Mouse (Mus musculus) embryonic facial prominence, embryonic 14.5 days (tissue): ENCODE data around the gene Mad1l1. TPM values are rescaled to one million over a fixed set of nuclear protein-coding genes. Genes with fewer than 3 reads are reported as not detected.

ENCODE experiments used
- ATAC-seq: fragments of 200-750 bp; cut with Nextera tagmentation; 2 replicates; pipeline ENCODE4 v1.8.0; 2017; ENCODE audit warnings: low read depth, moderate number of reproducible peaks, moderate TSS enrichment
- DNase-seq: peaks from one replicate; pipeline ENCODE4 v3.0.0-alpha.2; 2015; ENCODE audit warnings: low spot score
- H3K27ac ChIP-seq: fragments of 300-500 bp; sonication (generic); replicated peaks from 2 replicates; pipeline ENCODE4 v1.5.1; 2014; ENCODE audit warnings: low read depth, mild to moderate bottlenecking, low read length, moderate library complexity
- H3K27me3 ChIP-seq: fragments of 300-500 bp; sonication (generic); replicated peaks from 2 replicates; pipeline ENCODE4 v1.6.1; 2014; ENCODE audit warnings: low read length; ENCODE audit not compliant: control insufficient read depth, insufficient read depth
- H3K36me3 ChIP-seq: fragments of 300-500 bp; sonication (generic); 2 replicates; pipeline ENCODE4 v1.6.1; 2014; ENCODE audit warnings: low read length, mixed read lengths; ENCODE audit not compliant: control insufficient read depth, insufficient read depth
- H3K4me1 ChIP-seq: fragments of 300-500 bp; sonication (generic); 2 replicates; pipeline ENCODE4 v1.6.1; 2014; ENCODE audit warnings: antibody characterized with exemption, low read length; ENCODE audit not compliant: control insufficient read depth, insufficient read depth
- H3K4me2 ChIP-seq: fragments of 300-500 bp; sonication (generic); 2 replicates; pipeline ENCODE4 v1.6.1; 2014; ENCODE audit warnings: low read depth, mild to moderate bottlenecking, low read length, moderate library complexity, mixed read lengths
- H3K4me3 ChIP-seq: fragments of 300-500 bp; sonication (generic); 2 replicates; pipeline ENCODE4 v1.5.1; 2014; ENCODE audit warnings: low read depth, mild to moderate bottlenecking, low read length
- H3K9ac ChIP-seq: fragments of 300-500 bp; sonication (generic); 2 replicates; pipeline ENCODE4 v1.6.1; 2014; ENCODE audit warnings: low read depth, mild to moderate bottlenecking, low read length, moderate library complexity, mixed read lengths
- H3K9me3 ChIP-seq: fragments of 300-500 bp; sonication (generic); 2 replicates; pipeline ENCODE4 v1.6.1; 2016; ENCODE audit warnings: low read length; ENCODE audit not compliant: control insufficient read depth
- WGBS: fragments of 180-500 bp; shearing (Covaris S2); extraction: QIAGEN DNeasy Blood & Tissue Kit; methylation state at CpG from one replicate; pipeline ENCODE4 v1.1.7; 2014; 5-methylcytosine and 5-hydroxymethylcytosine counted together
- polyA plus RNA-seq: library from polyadenylated mRNA; unstranded; fragments of >200 nt; fragmentation: Nextera tagmentation; extraction: Ambion mirVana; gene quantifications from 2 replicates; pipeline ENCODE4 v1.2.1, GENCODE M21; 2014

The Mad1l1 gene
- polyA plus RNA-seq, 1 experiment from 2014 or later, result 38.0 TPM

DNA sequence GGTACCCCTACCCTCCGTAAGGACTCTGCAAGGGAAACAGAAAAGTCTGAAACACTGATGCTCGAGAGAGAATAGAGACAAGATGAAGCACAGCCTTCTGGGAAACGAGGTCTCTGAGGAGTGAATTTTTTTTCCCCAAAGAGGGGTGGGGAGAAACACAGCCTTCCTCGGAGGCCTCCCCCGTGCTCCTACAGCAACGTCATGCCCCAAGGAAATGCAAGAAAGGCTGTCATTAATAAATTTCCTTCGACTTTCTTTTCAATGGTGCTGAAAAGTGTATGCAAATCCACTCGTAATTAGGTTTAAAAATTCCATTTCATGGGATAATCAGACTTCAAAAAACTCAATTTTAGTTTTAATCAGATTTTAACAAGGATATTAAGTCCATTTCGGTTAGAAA is 41.1 kb downstream of the Mad1l1 start:
- DNase-seq (no peak), ATAC-seq (no peak)
- H3K27me3 ChIP-seq, result no peaks in the 10 kb centered on the region
- no peak overlapping the region for H3K4me3 ChIP-seq
- H3K4me1 ChIP-seq, result no peaks in the 10 kb centered on the region
- WGBS, result 67% methylated on average over 9 of the region's 9 CpGs
- no peak overlapping the region for H3K27ac ChIP-seq
- H3K4me2 ChIP-seq, result no peak overlapping the region
- H3K36me3 ChIP-seq, result peaks cover 27% of the 10 kb centered on the region
- H3K9ac ChIP-seq, result no peak overlapping the region
- no peaks in the 10 kb centered on the region for H3K9me3 ChIP-seq

DNA sequence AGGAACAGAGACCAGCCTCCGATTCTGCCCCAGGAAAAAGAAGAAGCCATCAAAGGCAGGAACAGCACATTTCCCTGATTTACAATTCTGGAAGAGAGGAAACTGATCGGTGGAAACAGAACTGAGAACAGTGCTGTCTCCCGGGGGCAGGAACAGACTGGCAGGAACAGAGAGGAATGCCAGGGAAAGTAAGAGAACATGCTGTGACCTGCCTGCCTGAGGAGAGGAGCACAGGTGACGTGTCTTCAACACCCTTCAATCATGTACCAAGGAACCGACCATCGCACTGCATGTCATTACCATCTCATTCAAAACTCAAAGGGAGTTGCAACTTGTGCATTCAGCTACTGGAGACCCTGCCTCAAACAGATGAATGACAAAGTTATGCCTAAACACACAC is 44.6 kb downstream of the Mad1l1 start:
- DNase-seq, result peak; percentile 55
- Histone ChIP-seq H3K27me3 (no peaks in the 10 kb centered on the region), H3K9ac (0 out of 2 replicates have a peak overlapping the region, but pooled peaks have one; percentile 5), H3K36me3 (peaks cover 20% of the 10 kb centered on the region; the same call in 1 of the 2 replicates), H3K4me1 (no peaks in the 10 kb centered on the region; the same call in 1 of the 2 replicates), H3K9me3 (no peaks in the 10 kb centered on the region), H3K27ac (no peak overlapping the region), H3K4me3 (no peak overlapping the region), H3K4me2 (no peak overlapping the region)
- WGBS, result 68% methylated on average over 6 of the region's 6 CpGs
- no peak for ATAC-seq

DNA sequence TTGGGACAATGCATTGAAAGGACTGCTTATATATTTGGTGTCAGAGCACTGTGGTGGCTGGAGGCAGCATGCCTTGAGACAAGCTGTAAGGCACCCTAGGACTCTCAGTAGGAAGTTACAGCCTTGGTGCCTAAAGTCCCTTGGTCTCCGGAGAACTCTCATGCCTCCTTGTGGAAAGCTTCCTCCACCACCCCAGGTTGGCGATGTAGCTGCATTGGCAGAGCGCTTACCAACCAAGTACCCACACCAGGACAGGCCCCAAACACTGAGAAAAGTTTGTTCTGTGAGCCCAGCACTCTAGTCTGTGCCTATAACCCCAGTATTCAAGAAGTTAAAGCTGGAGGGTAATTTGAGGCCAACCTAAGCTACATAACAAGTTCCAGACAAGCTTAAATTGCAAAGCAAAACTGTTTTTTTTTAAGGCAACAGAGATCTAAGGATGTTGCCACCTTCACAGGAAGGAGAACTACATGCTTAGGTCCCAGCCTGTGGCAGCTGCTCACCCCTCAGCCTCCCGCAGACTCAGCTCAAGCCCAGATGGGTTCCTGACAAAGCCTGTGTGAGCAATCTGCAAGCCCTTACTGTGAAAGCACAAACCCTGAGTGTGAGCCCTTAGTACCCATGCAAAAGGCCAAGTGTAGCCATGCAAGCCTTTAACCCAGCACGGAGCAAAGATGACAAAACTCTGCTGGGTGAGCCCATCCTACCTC is 50.2 kb downstream of the Mad1l1 start:
- Histone ChIP-seq H3K4me2 (no peak overlapping the region), H3K27me3 (no peaks in the 10 kb centered on the region), H3K27ac (no peak overlapping the region), H3K4me1 (no peaks in the 10 kb centered on the region; the same call in 1 of the 2 replicates), H3K36me3 (peaks cover 6% of the 10 kb centered on the region; the same call in 1 of the 2 replicates), H3K9me3 (no peaks in the 10 kb centered on the region), H3K4me3 (no peak overlapping the region), H3K9ac (no peak overlapping the region)
- DNase-seq (no peak), ATAC-seq (no peak)
- WGBS, result 81% methylated on average over 5 of the region's 5 CpGs

DNA sequence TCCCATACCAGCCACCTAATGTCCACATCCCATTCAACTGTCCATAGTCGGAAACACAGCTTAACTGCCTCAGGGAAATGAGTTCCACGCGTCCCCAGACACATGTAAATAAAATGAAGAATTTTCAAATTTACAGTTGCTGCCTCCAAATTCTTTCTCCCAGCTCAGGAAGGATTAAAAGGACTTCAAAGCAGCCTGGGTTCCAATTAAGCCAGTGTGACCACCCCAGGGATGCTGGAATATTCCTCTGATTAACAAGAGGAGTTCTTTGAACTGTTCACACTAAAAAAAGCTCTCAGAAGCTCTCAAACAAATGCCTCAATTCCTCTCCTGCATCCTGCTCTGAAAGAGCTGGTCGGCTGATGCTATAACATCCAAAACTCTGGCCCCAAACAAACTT is 53.0 kb downstream of the Mad1l1 start:
- Histone ChIP-seq H3K27me3 (no peaks in the 10 kb centered on the region), H3K27ac (no peak overlapping the region), H3K4me2 (no peak overlapping the region), H3K4me1 (no peaks in the 10 kb centered on the region; the same call in 1 of the 2 replicates), H3K36me3 (peaks cover 3% of the 10 kb centered on the region; the same call in 1 of the 2 replicates), H3K4me3 (no peak overlapping the region), H3K9me3 (no peaks in the 10 kb centered on the region), H3K9ac (no peak overlapping the region)
- WGBS, result 64% methylated on average over 4 of the region's 4 CpGs
- DNase-seq (no peak), ATAC-seq (no peak)

DNA sequence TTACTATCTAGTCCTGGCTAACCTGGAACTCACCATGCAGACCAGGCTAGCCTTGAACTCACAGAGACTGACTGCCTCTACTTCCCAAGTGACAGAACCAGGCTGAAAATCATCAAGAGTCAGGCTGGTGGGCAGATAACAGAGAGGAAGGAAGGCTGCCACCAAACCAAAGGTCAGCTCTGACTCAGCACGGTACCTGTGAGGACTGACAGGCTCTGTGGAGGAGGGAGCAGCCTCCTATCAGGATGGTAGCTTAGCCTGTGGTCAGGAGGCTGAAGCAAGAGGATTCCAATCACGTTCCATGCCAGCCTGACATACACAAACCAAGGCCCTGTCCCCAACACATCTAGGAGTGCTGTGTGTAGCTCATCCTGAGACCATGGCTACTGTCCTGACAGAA is 54.3 kb downstream of the Mad1l1 start:
- H3K4me1 ChIP-seq, result no peaks in the 10 kb centered on the region; the same call in 1 of the 2 replicates
- DNase-seq (no peak), ATAC-seq (no peak)
- H3K27ac ChIP-seq, result no peak overlapping the region
- H3K27me3 ChIP-seq, result no peaks in the 10 kb centered on the region
- H3K9ac ChIP-seq, result no peak overlapping the region
- H3K36me3 ChIP-seq, result peaks cover 3% of the 10 kb centered on the region; the same call in 1 of the 2 replicates
- H3K9me3 ChIP-seq, result no peaks in the 10 kb centered on the region
- H3K4me2 ChIP-seq, result no peak overlapping the region
- WGBS, result 75% methylated on average over 2 of the region's 2 CpGs
- H3K4me3 ChIP-seq, result no peak overlapping the region

DNA sequence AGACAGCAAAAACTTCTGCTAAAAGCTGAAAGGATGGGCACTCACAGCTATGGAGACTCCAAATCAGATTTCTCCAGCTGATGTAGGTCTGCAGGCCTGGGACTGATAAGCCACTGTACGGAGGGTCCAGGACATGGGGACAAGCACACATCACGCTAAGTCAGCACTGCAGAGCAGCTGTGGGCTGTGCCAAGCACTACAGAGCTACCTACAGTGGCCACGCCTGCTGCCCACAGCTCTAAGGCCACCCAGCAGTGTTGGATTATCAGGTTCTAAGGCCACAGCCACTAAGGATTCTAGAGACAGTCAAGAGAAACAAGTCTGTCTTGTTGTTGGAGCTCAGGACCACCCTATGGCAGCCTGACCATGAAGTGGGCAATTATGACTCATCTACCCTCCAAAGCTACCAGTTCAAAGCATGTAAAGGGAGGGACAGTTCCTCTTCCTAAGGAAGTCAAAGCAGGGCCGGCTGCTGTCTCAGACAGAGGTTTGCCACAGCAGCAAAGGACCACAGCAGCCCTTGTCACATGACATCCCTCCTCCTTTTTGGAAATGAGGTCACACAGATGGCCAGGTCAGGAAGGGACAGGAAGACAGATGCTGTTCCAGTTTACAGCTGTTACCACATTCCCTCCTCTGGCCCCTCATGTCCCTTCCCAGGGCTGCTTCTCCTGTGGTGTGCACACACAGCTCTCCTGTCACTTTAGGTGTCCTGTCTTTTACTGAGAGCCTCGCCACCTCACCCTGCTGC is 56.4 kb downstream of the Mad1l1 start:
- Histone ChIP-seq H3K27me3 (no peaks in the 10 kb centered on the region), H3K27ac (peak overlapping the region; percentile 68), H3K36me3 (peaks cover 7% of the 10 kb centered on the region), H3K9ac (no peak overlapping the region), H3K4me2 (no peak overlapping the region), H3K4me1 (no peaks in the 10 kb centered on the region), H3K4me3 (no peak overlapping the region), H3K9me3 (no peaks in the 10 kb centered on the region)
- ATAC-seq (peak; percentile 24; the same call in 1 of the 2 replicates), DNase-seq (peak; percentile 41)
- WGBS, result 80% methylated on average over 5 of the region's 5 CpGs

DNA sequence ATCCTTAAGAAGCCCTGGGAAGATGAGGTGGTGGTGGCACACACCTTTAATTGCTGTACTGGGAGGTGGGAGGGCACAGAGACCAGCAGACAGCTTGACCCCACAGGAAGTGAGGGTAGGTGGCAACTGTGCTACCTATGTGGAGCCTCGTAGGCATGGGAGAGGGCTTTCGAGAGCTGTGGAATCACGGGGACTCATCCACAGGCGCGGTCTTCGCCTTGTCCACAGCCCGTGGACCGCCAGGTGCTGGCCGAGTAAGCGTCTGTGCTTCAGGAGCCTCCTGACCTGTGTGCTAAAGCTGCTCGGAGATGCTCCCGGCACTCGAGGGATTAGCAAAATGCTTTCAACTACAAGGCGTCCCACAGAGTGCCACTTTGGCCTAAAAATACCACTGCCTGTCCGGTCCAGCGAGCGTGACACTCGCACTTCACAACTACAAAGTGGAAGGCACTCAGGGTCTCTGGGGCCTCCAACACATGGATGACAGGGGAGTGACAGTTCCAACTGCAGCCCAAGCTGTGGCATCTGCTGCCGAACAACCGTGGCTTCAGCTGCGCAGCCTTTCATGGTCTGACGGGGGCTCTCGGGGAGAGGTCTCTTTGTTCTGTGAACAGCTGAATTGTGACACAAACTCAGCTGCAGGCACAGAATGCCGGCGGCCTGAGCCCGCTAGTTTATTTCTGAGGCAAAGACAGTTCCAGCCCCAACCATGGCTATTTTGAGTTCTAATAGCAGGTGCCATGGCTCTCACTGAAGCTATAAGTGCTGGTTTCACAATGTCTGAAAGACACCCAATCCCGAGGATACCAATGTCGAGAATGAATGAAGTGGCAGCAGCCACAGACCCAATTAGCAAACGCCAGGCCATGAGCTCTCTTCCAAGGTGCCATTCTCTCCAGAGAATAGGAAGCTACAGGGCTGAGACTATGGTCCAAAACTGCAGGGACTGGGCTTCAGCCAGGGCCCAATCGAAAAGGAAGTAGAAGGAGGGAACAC is 57.3 kb downstream of the Mad1l1 start:
- DNase-seq (peak; percentile 87), ATAC-seq (peak; percentile 84)
- Histone ChIP-seq H3K36me3 (peaks cover 8% of the 10 kb centered on the region), H3K4me2 (no peak overlapping the region), H3K4me3 (no peak overlapping the region), H3K4me1 (no peaks in the 10 kb centered on the region), H3K9ac (no peak overlapping the region), H3K9me3 (no peaks in the 10 kb centered on the region), H3K27ac (peak overlapping the region; percentile 68), H3K27me3 (no peaks in the 10 kb centered on the region)
- 57% methylated on average over 30 of the region's 30 CpGs for WGBS

DNA sequence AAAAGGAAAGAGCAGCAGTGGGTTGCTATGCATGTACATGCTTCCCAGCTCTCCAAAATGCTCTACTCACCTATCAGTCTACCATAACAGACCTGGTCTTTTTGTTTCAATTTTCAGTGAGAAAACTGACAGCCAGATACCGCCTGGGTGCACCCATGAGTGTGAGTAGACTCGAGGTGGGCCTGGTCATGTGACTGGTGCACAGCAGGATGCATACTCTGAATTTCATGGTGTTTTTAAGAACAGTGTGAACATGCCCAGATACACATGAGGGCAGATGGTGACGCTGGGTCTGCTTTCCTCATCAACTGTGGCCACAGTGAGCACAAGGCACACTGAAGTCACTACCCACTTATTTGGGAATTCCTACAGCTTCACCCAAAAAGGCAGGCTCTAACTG is 59.0 kb downstream of the Mad1l1 start:
- no peak overlapping the region for H3K9ac ChIP-seq
- 84% methylated on average over 3 of the region's 3 CpGs for WGBS
- no peak for ATAC-seq

More for the DNA sequence above, 59.0 kb downstream of the Mad1l1 start:
- no peak for DNase-seq
- H3K9me3 ChIP-seq, result no peaks in the 10 kb centered on the region
- H3K4me3 ChIP-seq, result no peak overlapping the region
- no peak overlapping the region for H3K4me2 ChIP-seq
- H3K27me3 ChIP-seq, result no peaks in the 10 kb centered on the region
- peaks cover 8% of the 10 kb centered on the region for H3K36me3 ChIP-seq
- H3K4me1 ChIP-seq, result no peaks in the 10 kb centered on the region
- no peak overlapping the region for H3K27ac ChIP-seq
